Mouse (Mus musculus) heart, embryonic 16.5 days (tissue): ENCODE measurements at regions not wholly inside any gene's neighbourhood (a gene's known extent, or its start where the extent isn't known, plus 50 kb on each side); places are given as distances from the start of the nearest gene placed in this dataset.

ENCODE experiments used
- ATAC-seq: fragments of 200-750 bp; cut with Nextera tagmentation; replicated peaks from 2 replicates; pipeline ENCODE4 v1.8.0; 2017; ENCODE audit warnings: moderate number of reproducible peaks; ENCODE audit not compliant: insufficient read depth, low FRiP score; ENCODE audit errors: extremely low read depth
- H3K27ac ChIP-seq: fragments of 300-500 bp; sonication (generic); 2 replicates; pipeline ENCODE4 v1.5.1; 2014; ENCODE audit warnings: mild to moderate bottlenecking, low read length, control low read depth, moderate library complexity
- H3K27me3 ChIP-seq: fragments of 300-500 bp; sonication (generic); 2 replicates; pipeline ENCODE4 v1.6.1; 2014; ENCODE audit warnings: low read length, mixed read lengths; ENCODE audit not compliant: control insufficient read depth, insufficient read depth
- H3K36me3 ChIP-seq: fragments of 300-500 bp; sonication (generic); 2 replicates; pipeline ENCODE4 v1.6.1; 2014; ENCODE audit not compliant: control insufficient read depth, insufficient read depth
- H3K4me1 ChIP-seq: fragments of 300-500 bp; sonication (generic); 2 replicates; pipeline ENCODE4 v1.6.1; 2014; ENCODE audit warnings: low read length, mixed read lengths; ENCODE audit not compliant: control insufficient read depth, insufficient read depth
- H3K4me2 ChIP-seq: fragments of 300-500 bp; sonication (generic); 2 replicates; pipeline ENCODE4 v1.6.1; 2014; ENCODE audit warnings: low read depth, mild to moderate bottlenecking, control low read depth, low read length
- H3K4me3 ChIP-seq: fragments of 300-500 bp; sonication (generic); 2 replicates; pipeline ENCODE4 v1.5.1; 2014; ENCODE audit warnings: mild to moderate bottlenecking, control low read depth, low read length
- H3K9ac ChIP-seq: fragments of 300-500 bp; sonication (generic); 2 replicates; pipeline ENCODE4 v1.6.1; 2014; ENCODE audit warnings: low read length, control low read depth
- H3K9me3 ChIP-seq: fragments of 300-500 bp; sonication (generic); replicated peaks from 2 replicates; pipeline ENCODE4 v1.6.1; 2016; ENCODE audit warnings: low read length; ENCODE audit not compliant: control insufficient read depth
- WGBS: fragments of 180-500 bp; shearing (Covaris S2); extraction: QIAGEN DNeasy Blood & Tissue Kit; methylation state at CpG from one replicate; pipeline ENCODE4 v1.1.7; 2014; 5-methylcytosine and 5-hydroxymethylcytosine counted together

- Histone ChIP-seq H3K9ac (no peak overlapping the region), H3K9me3 (no peaks in the 10 kb centered on the region), H3K4me3 (no peak overlapping the region), H3K4me1 (no peaks in the 10 kb centered on the region), H3K27me3 (no peaks in the 10 kb centered on the region), H3K4me2 (no peak overlapping the region), H3K27ac (no peak overlapping the region), H3K36me3 (no peaks in the 10 kb centered on the region)
- 65% methylated on average over 3 of the region's 3 CpGs for WGBS
- ATAC-seq = no peak
Measured at GRCm38 (mm10) chr3:70181611-70182010, 174.2 kb downstream of the Otol1 start.

DNA sequence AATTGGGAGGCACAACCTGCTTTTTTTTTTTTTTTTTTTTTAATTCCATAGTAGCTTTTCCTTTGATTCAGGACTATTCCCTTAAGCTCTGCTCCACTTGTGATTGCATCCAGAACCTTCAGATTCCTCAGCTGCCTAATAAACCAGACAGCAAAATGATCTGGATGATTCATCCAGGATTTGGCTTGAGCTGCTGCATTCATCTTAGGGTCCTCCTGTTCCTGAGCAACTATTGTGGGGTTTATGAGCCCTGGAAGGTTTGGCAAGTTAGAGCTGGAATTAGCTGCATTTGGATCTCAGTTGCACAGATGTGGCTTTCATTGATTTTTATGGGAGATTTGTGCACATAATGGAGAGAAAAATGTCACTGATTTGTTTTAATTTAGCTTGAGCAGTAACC lies 183.3 kb downstream of the Otol1 start:
- H3K36me3 ChIP-seq = no peaks in the 10 kb centered on the region
- no peaks in the 10 kb centered on the region for H3K4me1 ChIP-seq
- no peak overlapping the region for H3K27ac ChIP-seq
- H3K9me3 ChIP-seq = no peaks in the 10 kb centered on the region
- no peak for ATAC-seq
- no peaks in the 10 kb centered on the region for H3K27me3 ChIP-seq
- H3K9ac ChIP-seq = no peak overlapping the region
- no peak overlapping the region for H3K4me3 ChIP-seq
- H3K4me2 ChIP-seq = no peak overlapping the region

DNA sequence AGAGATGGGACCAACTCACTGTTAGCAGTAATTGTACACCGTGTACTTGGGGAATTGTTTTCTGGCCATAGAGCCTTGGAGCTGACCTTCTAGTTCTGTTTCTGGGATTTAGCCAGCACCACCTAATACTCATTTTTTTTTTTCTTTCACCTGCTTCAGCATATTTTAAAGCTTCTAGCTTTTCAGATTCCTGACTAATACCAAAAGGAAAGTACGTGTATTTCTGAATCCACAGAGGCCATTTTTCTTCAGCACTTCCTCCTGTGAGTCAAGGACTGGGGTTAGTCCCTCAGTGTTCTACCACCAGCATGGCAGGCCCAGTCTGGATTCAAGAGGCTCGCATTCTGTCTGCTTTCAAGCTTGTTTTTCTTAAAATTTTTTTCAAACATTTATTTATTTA lies 189.3 kb downstream of the Otol1 start:
- H3K27me3 ChIP-seq = no peaks in the 10 kb centered on the region
- ATAC-seq = no peak
- H3K9ac ChIP-seq = no peak overlapping the region
- 82% methylated on average over 3 of the region's 3 CpGs for WGBS
- H3K4me2 ChIP-seq = no peak overlapping the region
- no peak overlapping the region for H3K4me3 ChIP-seq
- H3K36me3 ChIP-seq = no peaks in the 10 kb centered on the region
- no peak overlapping the region for H3K27ac ChIP-seq
- no peaks in the 10 kb centered on the region for H3K9me3 ChIP-seq
- H3K4me1 ChIP-seq = no peaks in the 10 kb centered on the region

DNA sequence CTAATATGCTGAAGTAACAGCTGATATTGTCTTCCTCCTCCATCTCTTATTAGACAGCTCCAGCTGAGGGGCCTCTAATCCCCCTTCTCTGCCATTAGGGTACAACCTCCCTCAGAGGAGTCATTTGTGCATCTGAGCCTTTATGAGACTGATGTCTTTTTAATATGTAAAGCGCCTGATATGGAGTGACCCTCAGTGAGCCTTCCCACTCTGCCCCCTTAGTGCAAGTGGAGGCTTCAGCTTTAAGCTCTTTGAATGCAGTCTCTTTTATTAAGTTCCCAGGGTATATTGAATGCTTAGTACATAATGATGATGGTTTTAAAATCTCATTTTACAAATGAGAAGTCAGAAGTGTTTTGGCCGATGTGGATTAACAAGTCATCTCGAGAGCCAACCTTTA lies 191.5 kb downstream of the Otol1 start:
- Histone ChIP-seq H3K27me3 (no peaks in the 10 kb centered on the region), H3K27ac (no peak overlapping the region), H3K4me1 (no peaks in the 10 kb centered on the region), H3K9ac (no peak overlapping the region), H3K4me2 (no peak overlapping the region), H3K36me3 (no peaks in the 10 kb centered on the region), H3K4me3 (no peak overlapping the region), H3K9me3 (no peaks in the 10 kb centered on the region)
- 82% methylated on average over 3 of the region's 3 CpGs for WGBS
- ATAC-seq = no peak

- Histone ChIP-seq H3K27ac (no peak overlapping the region), H3K9me3 (no peaks in the 10 kb centered on the region), H3K4me3 (no peak overlapping the region), H3K27me3 (no peaks in the 10 kb centered on the region), H3K4me1 (no peaks in the 10 kb centered on the region), H3K4me2 (no peak overlapping the region), H3K9ac (no peak overlapping the region), H3K36me3 (no peaks in the 10 kb centered on the region)
- WGBS = 72% methylated on average over 3 of the region's 3 CpGs
- no peak for ATAC-seq
Measured at GRCm38 (mm10) chr3:70201334-70201943, 194.0 kb downstream of the Otol1 start.

DNA sequence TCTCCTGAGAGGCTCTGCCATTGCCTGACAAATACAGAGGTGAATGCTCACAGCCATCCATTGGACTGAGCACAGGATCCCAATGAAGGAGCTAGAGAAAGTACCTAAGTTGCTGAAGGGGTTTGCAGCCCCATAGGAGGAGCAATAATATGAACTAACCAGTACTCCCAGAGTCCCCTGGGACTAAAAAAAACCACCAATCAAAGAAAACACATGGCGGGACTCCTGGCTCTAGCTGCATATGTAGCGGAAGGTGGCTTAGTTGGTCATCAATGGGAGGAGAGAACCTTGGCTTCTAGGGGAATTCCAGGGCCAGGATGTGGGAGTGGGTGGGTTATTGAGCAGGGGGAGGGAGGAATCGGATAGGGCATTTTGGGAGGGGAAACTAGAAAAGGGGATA lies 207.8 kb downstream of the Otol1 start:
- no peak for ATAC-seq
- Histone ChIP-seq H3K9me3 (no peaks in the 10 kb centered on the region), H3K27me3 (no peaks in the 10 kb centered on the region), H3K9ac (no peak overlapping the region), H3K4me2 (no peak overlapping the region), H3K27ac (no peak overlapping the region), H3K36me3 (no peaks in the 10 kb centered on the region), H3K4me1 (no peaks in the 10 kb centered on the region), H3K4me3 (no peak overlapping the region)
- 81% methylated on average over 3 of the region's 3 CpGs for WGBS

- 96% methylated on average over 1 of the region's 1 CpGs for whole genome bisulfite sequencing
- no peak overlapping the region for H3K27ac ChIP-seq
Measured at GRCm38 (mm10) chr3:70216096-70216495, 208.7 kb downstream of the Otol1 start.

DNA sequence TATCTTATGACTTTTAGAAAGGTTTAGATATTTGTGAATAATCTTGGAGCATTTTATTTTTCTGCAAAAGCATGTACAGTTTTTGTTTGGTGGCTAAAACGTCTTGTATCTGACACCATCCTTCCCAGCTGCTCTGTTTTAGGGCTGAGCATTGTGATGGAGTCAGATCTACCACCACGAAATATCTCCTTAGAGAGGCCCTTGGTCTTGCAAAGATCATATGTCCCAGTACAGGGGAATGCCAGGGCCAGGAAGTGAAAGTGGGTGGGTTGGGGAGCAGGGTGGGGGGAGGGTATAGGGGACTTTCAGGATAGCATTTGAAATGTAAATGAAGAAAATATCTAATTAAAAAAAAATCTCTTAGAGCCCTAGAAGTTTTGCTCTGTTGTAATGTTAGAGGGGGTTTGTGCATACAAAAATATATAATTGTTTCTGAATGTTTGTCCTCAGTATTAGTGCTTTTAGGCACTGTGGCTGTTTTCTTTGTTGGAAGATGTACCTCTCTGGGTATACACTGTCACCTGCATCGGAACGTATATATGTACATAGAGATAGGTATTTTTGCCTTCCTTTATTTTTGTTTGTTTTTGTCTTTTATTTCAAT lies 211.4 kb downstream of the Otol1 start:
- Histone ChIP-seq H3K4me3 (no peak overlapping the region), H3K27me3 (no peaks in the 10 kb centered on the region), H3K9ac (no peak overlapping the region), H3K9me3 (no peaks in the 10 kb centered on the region), H3K36me3 (no peaks in the 10 kb centered on the region), H3K4me1 (no peaks in the 10 kb centered on the region), H3K27ac (no peak overlapping the region), H3K4me2 (no peak overlapping the region)
- WGBS = 70% methylated on average over 4 of the region's 4 CpGs
- no peak for ATAC-seq

More at GRCm38 (mm10) chr3:70216096-70216495, 208.7 kb downstream of the Otol1 start:
- no peak overlapping the region for H3K9ac ChIP-seq
- H3K36me3 ChIP-seq = no peaks in the 10 kb centered on the region
- no peak for ATAC-seq
- H3K27me3 ChIP-seq = no peaks in the 10 kb centered on the region
- H3K4me3 ChIP-seq = no peak overlapping the region
- H3K4me1 ChIP-seq = no peaks in the 10 kb centered on the region
- no peaks in the 10 kb centered on the region for H3K9me3 ChIP-seq
- H3K4me2 ChIP-seq = no peak overlapping the region

GRCm38 (mm10) chr3:70223443-70224065 lies 216.1 kb downstream of the Otol1 start:
- Histone ChIP-seq H3K27ac (no peak overlapping the region), H3K4me3 (no peak overlapping the region), H3K4me1 (no peaks in the 10 kb centered on the region), H3K9me3 (no peaks in the 10 kb centered on the region), H3K4me2 (no peak overlapping the region), H3K36me3 (no peaks in the 10 kb centered on the region), H3K27me3 (no peaks in the 10 kb centered on the region), H3K9ac (no peak overlapping the region)
- WGBS = 76% methylated on average over 3 of the region's 3 CpGs
- no peak for ATAC-seq
